9 mouse cellular contexts compared by ENCODE assay signal in the genomic region with DNA sequence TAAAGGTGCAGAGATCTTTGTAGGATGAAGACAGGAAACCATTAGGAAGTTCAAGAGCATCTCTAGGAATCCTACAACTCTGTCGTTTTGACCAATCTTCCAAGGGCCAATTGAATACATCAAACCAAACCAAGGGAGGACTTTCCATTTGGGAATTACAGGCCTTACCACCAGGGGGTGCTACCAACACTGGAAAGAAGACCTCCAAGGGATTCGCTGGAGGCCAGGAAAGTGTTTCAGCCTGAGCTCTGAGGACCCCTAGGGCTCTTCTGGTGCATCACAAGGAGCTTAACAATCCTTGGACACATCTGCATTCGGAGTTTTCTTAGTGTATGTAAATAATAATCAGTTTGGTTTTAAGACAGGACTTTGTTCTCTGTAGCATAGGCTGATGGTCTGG. TPM values are rescaled to one million over a fixed set of nuclear protein-coding genes. Genes with fewer than 3 reads are reported as not detected.
DNase-seq lines count a peak whose midpoint lies in the region; ATAC-seq and TF ChIP-seq lines count a peak whose summit lies in the region.
"Had no signal": no experiment of that assay in that cellular context is flagged by ENCODE, and none has a peak within 500 bp of the region (broad histone marks: within the 10 kb centered on the region; RNA-seq: fewer than 3 reads in every experiment).

No protein-coding gene starts in this region.

- TF ChIP-seq POLR2A in bone marrow macrophage, adult 2 months (IDR thresholded peaks at IDR 0.05; ENCODE audit: borderline replicate concordance, low read depth, low read length) = no peak
- TF ChIP-seq POLR2A in limb, embryonic 14.5 days (IDR thresholded peaks at IDR 0.05; ENCODE audit: borderline replicate concordance, extremely low read depth, insufficient read depth, insufficient read length) = no peak

- ATAC-seq in midbrain, embryonic 14.5 days (ENCODE audit: low FRiP score, low TSS enrichment) = no peak
- no peak for ATAC-seq in midbrain, embryonic 13.5 days
- ATAC-seq in erythroid progenitor cell, adult 5-6 weeks (replicated peaks; ENCODE audit: low FRiP score, poor library complexity, severe bottlenecking) = peak; percentile 47
- ATAC-seq in limb, embryonic 14.5 days (ENCODE audit: low FRiP score, low read depth) = no peak

- H3K4me2 ChIP-seq in midbrain, embryonic 14.5 days (ENCODE audit: low read length) = no peak overlapping the region
- no peak overlapping the region for H3K4me2 ChIP-seq in midbrain, embryonic 13.5 days (replicated peaks)
- no peak overlapping the region for H3K4me2 ChIP-seq in limb, embryonic 14.5 days (replicated peaks; ENCODE audit: low read depth, low read length, severe bottlenecking)
- H3K4me2 ChIP-seq: limb, embryonic 12.5 days had no signal

- peak; percentile 81 for DNase-seq in midbrain, embryonic 14.5 days
- DNase-seq in induced T-regulatory cell, adult 2 months (ENCODE audit: low read depth) = peak; percentile 83
- peak; percentile 74 for DNase-seq in limb, embryonic 14.5 days (ENCODE audit: low spot score)
- DNase-seq in retina, postnatal 7 days (ENCODE audit: low read depth, low spot score) = peak; percentile 82
- DNase-seq in urinary bladder, postnatal 10 days (ENCODE audit: low spot score) = peak; percentile 56

- peak; percentile 88 for TF ChIP-seq CTCF in bone marrow macrophage, adult 2 months (IDR thresholded peaks at IDR 0.05; ENCODE audit: low read depth, low read length)

- H3K27me3 ChIP-seq in midbrain, embryonic 14.5 days (ENCODE audit: control insufficient read depth, insufficient read depth, low read length) = no peaks in the 10 kb centered on the region
- no peaks in the 10 kb centered on the region for H3K27me3 ChIP-seq in midbrain, embryonic 13.5 days
- H3K27me3 ChIP-seq in limb, embryonic 14.5 days (ENCODE audit: control insufficient read depth, insufficient read depth, low read length) = no peaks in the 10 kb centered on the region
- H3K27me3 ChIP-seq: limb, embryonic 12.5 days had no signal

- no peak overlapping the region for H3K4me3 ChIP-seq in midbrain, embryonic 14.5 days (replicated peaks; ENCODE audit: low read depth, low read length)
- no peak overlapping the region for H3K4me3 ChIP-seq in midbrain, embryonic 13.5 days (replicated peaks)
- H3K4me3 ChIP-seq in bone marrow macrophage, adult 2 months (ENCODE audit: insufficient read depth, low read length) = no peak overlapping the region
- no peak overlapping the region for H3K4me3 ChIP-seq in limb, embryonic 14.5 days (replicated peaks; ENCODE audit: low read length)
- H3K4me3 ChIP-seq: limb, embryonic 12.5 days had no signal

- WGBS in midbrain, embryonic 14.5 days = 20% methylated on average over 3 of the region's 3 CpGs
- 20% methylated on average over 3 of the region's 3 CpGs for WGBS in midbrain, embryonic 13.5 days
- WGBS in limb, embryonic 14.5 days = 24% methylated on average over 3 of the region's 3 CpGs

- H3K4me1 ChIP-seq in midbrain, embryonic 14.5 days (ENCODE audit: control insufficient read depth, insufficient read depth, low read length) = peaks cover under 1% of the 10 kb centered on the region; the same call in 1 of the 2 replicates
- peaks cover 10% of the 10 kb centered on the region for H3K4me1 ChIP-seq in midbrain, embryonic 13.5 days (replicated peaks)
- H3K4me1 ChIP-seq in bone marrow macrophage, adult 2 months (ENCODE audit: control insufficient read depth, insufficient read depth, low read length) = peaks cover 11% of the 10 kb centered on the region
- peaks cover 5% of the 10 kb centered on the region; the same call in 1 of the 2 replicates for H3K4me1 ChIP-seq in limb, embryonic 14.5 days (ENCODE audit: control insufficient read depth, insufficient read depth, low read length)

- H3K9ac ChIP-seq in midbrain, embryonic 14.5 days (replicated peaks; ENCODE audit: low read length) = no peak overlapping the region
- H3K9ac ChIP-seq in midbrain, embryonic 13.5 days (replicated peaks) = no peak overlapping the region
- no peak overlapping the region for H3K9ac ChIP-seq in limb, embryonic 14.5 days (ENCODE audit: low read depth, low read length, severe bottlenecking)
- H3K9ac ChIP-seq: limb, embryonic 12.5 days had no signal

- no peak overlapping the region for H3K27ac ChIP-seq in midbrain, embryonic 14.5 days (replicated peaks; ENCODE audit: low read depth, low read length)
- H3K27ac ChIP-seq in midbrain, embryonic 13.5 days = no peak overlapping the region
- H3K27ac ChIP-seq in bone marrow macrophage, adult 2 months (ENCODE audit: insufficient read depth, low read depth, low read length) = no peak overlapping the region
- H3K27ac ChIP-seq in limb, embryonic 14.5 days (replicated peaks; ENCODE audit: low read depth, low read length) = no peak overlapping the region
- H3K27ac ChIP-seq: limb, embryonic 12.5 days had no signal

- H3K36me3 ChIP-seq in midbrain, embryonic 14.5 days (ENCODE audit: control insufficient read depth, insufficient read depth, low read length) = no peaks in the 10 kb centered on the region
- no peaks in the 10 kb centered on the region for H3K36me3 ChIP-seq in midbrain, embryonic 13.5 days
- H3K36me3 ChIP-seq in limb, embryonic 14.5 days (ENCODE audit: control insufficient read depth, insufficient read depth, low read length) = no peaks in the 10 kb centered on the region
- H3K36me3 ChIP-seq: limb, embryonic 12.5 days had no signal

- no peaks in the 10 kb centered on the region for H3K9me3 ChIP-seq in midbrain, embryonic 14.5 days (ENCODE audit: control insufficient read depth, low read length)
- H3K9me3 ChIP-seq in midbrain, embryonic 13.5 days = no peaks in the 10 kb centered on the region
- no peaks in the 10 kb centered on the region for H3K9me3 ChIP-seq in limb, embryonic 14.5 days (ENCODE audit: control insufficient read depth, low read length)
- H3K9me3 ChIP-seq: limb, embryonic 12.5 days had no signal

RNA-seq across cellular contexts. Expression of gene Nptn, which starts 3.4 kb away (rescaled TPM):
- 179 and 180 TPM in 2 replicates for polyA plus RNA-seq in midbrain, embryonic 14.5 days (2014; fragmentation: Nextera tagmentation; extraction: Ambion mirVana)
- polyA plus RNA-seq in midbrain, embryonic 13.5 days (2015; fragmentation: Nextera tagmentation; extraction: Ambion mirVana) = 99.1 and 110 TPM in 2 replicates
- polyA plus RNA-seq in bone marrow macrophage, adult 2 months (2012; ENCODE audit: insufficient read depth, insufficient read length, missing spikeins) = 570 and 586 TPM in 2 replicates
- total RNA-seq in erythroid progenitor cell, adult 5-6 weeks (2015; ENCODE audit: low replicate concordance) = 415 and 552 TPM in 2 replicates
- 202 and 230 TPM in 2 replicates for total RNA-seq in erythroid progenitor cell, adult 5-6 weeks (2017; ENCODE audit: low replicate concordance)
- polyA plus RNA-seq in limb, embryonic 14.5 days (2012; rRNA removed) = 335 and 379 TPM in 2 replicates
- 121 and 135 TPM in 2 replicates for polyA plus RNA-seq in limb, embryonic 14.5 days (2014; fragmentation: Nextera tagmentation; extraction: Ambion mirVana)

RNA-seq across cellular contexts. Expression of gene Cd276, which starts 23.4 kb away (rescaled TPM):
- polyA plus RNA-seq in midbrain, embryonic 14.5 days (2014; fragmentation: Nextera tagmentation; extraction: Ambion mirVana) = 33.2 and 38.1 TPM in 2 replicates
- polyA plus RNA-seq in midbrain, embryonic 13.5 days (2015; fragmentation: Nextera tagmentation; extraction: Ambion mirVana) = 31.3 and 33.9 TPM in 2 replicates
- polyA plus RNA-seq in bone marrow macrophage, adult 2 months (2012; ENCODE audit: insufficient read depth, insufficient read length, missing spikeins) = 8.7 and 9.3 TPM in 2 replicates
- total RNA-seq in erythroid progenitor cell, adult 5-6 weeks (2015; ENCODE audit: low replicate concordance) = 0.36 TPM in 1 of 2 replicates, not detected in the other
- total RNA-seq in erythroid progenitor cell, adult 5-6 weeks (2017; ENCODE audit: low replicate concordance) = not detected in 2 replicates
- polyA plus RNA-seq in limb, embryonic 14.5 days (2012; rRNA removed) = 64.8 and 89.2 TPM in 2 replicates
- polyA plus RNA-seq in limb, embryonic 14.5 days (2014; fragmentation: Nextera tagmentation; extraction: Ambion mirVana) = 64.9 and 74.9 TPM in 2 replicates
